Mouse (Mus musculus) lung, postnatal 0 days (tissue): ENCODE results near the gene Tagap1. TPM values are rescaled to one million over a fixed set of nuclear protein-coding genes. Genes with fewer than 3 reads are reported as not detected.
"Not testable (repeated sequence)": the region's sequence is repeated elsewhere in the genome, so short reads cannot be mapped to it uniquely, and the experiment has no call there.

ENCODE experiments used
- ATAC-seq: fragments of 200-750 bp; cut with Nextera tagmentation; 2 replicates; pipeline ENCODE4 v1.8.0; 2017; ENCODE audit warnings: moderate library complexity
- DNase-seq: peaks from one replicate; pipeline ENCODE4 v3.0.0-alpha.2; 2016; ENCODE audit warnings: low spot score
- H3K27ac ChIP-seq: fragments of 300-500 bp; sonication (generic); 2 replicates; pipeline ENCODE4 v1.5.1; 2014; ENCODE audit warnings: antibody characterized with exemption, mild to moderate bottlenecking, low read length, mixed read lengths
- H3K27me3 ChIP-seq: fragments of 300-500 bp; sonication (generic); replicated peaks from 2 replicates; pipeline ENCODE4 v1.6.1; 2014; ENCODE audit warnings: low read length, mixed read lengths; ENCODE audit not compliant: insufficient read depth
- H3K36me3 ChIP-seq: fragments of 300-500 bp; sonication (generic); 2 replicates; pipeline ENCODE4 v1.6.1; 2014; ENCODE audit warnings: low read length, mixed read lengths; ENCODE audit not compliant: insufficient read depth
- H3K4me1 ChIP-seq: fragments of 300-500 bp; sonication (generic); 2 replicates; pipeline ENCODE4 v1.6.1; 2014; ENCODE audit warnings: antibody characterized with exemption, low read depth, low read length, mixed read lengths; ENCODE audit not compliant: insufficient read depth
- H3K4me2 ChIP-seq: fragments of 300-500 bp; sonication (generic); replicated peaks from 2 replicates; pipeline ENCODE4 v1.6.1; 2014; ENCODE audit warnings: low read depth, mild to moderate bottlenecking, low read length, moderate library complexity, mixed read lengths
- H3K4me3 ChIP-seq: fragments of 300-500 bp; sonication (generic); 2 replicates; pipeline ENCODE4 v1.5.1; 2014; ENCODE audit warnings: low read depth, low read length
- H3K9ac ChIP-seq: fragments of 300-500 bp; sonication (generic); replicated peaks from 2 replicates; pipeline ENCODE4 v1.6.1; 2014; ENCODE audit warnings: low read depth, mild to moderate bottlenecking
- H3K9me3 ChIP-seq: fragments of 300-500 bp; sonication (generic); 2 replicates; pipeline ENCODE4 v1.6.1; 2016; ENCODE audit warnings: low read length, mixed read lengths
- WGBS: fragments of 180-500 bp; shearing (Covaris S2); extraction: QIAGEN DNeasy Blood & Tissue Kit; methylation state at CpG from one replicate; pipeline ENCODE4 v1.1.7; 2014; 5-methylcytosine and 5-hydroxymethylcytosine counted together
- polyA plus RNA-seq: library from polyadenylated mRNA; unstranded; fragments of >200 nt; fragmentation: Nextera tagmentation; extraction: Ambion mirVana; gene quantifications from 2 replicates; pipeline ENCODE4 v1.2.1, GENCODE M21; 2015

Tagap1 gene
- polyA plus RNA-seq, 1 experiment from 2014 or later = 22.1 TPM

DNA sequence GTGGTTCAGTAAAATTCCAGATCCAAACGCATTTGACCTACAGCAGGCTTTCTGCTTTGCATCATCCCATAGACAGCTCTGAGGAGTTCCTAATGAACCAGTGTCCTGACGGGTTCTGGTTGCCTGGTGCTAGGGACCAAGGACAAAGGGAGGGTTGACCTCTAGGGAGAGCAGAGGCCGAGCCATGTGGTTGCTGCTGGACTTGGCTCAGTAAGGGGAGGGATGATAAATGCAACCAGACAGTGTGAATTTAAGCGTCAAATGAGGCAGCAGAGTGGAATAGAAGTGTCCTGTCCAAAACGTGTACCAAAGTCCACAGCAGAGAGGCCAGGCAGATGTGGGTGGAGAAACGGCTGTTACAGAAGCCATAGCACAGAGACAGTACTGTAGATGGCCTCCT, 34.5 kb upstream of the Tagap1 start:
- WGBS = no CpG with 5 or more reads among the region's 6 CpGs
- H3K27ac ChIP-seq, DNase-seq, H3K4me2 ChIP-seq, H3K36me3 ChIP-seq, H3K9me3 ChIP-seq, H3K9ac ChIP-seq, ATAC-seq, H3K4me1 ChIP-seq, H3K4me3 ChIP-seq, H3K27me3 ChIP-seq: not testable (repeated sequence)

DNA sequence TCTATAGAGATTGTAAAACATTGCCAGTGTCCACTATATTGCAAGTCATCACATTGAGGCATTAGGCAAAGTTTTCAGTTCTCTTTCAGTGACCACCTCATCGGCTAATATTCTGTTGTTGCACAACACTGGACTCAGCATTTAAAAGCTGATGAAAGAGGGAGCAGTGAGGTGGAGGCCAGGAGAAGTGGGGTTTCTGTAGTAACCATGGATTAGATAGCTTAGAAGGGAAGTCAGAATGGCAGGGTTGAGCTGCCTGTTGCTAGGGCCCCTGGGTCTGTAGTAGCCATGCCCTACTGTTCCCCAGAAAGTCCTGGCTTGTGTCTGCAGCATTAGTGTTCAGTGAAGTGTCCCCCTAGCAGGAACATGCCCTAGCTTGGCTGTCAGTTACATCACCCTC, 25.2 kb upstream of the Tagap1 start:
- H3K4me1 ChIP-seq, H3K27ac ChIP-seq, H3K9me3 ChIP-seq, H3K4me3 ChIP-seq, H3K9ac ChIP-seq, DNase-seq, H3K4me2 ChIP-seq, H3K36me3 ChIP-seq, H3K27me3 ChIP-seq, ATAC-seq: not testable (repeated sequence)
- 83% methylated on average over 1 of the region's 1 CpGs for WGBS

DNA sequence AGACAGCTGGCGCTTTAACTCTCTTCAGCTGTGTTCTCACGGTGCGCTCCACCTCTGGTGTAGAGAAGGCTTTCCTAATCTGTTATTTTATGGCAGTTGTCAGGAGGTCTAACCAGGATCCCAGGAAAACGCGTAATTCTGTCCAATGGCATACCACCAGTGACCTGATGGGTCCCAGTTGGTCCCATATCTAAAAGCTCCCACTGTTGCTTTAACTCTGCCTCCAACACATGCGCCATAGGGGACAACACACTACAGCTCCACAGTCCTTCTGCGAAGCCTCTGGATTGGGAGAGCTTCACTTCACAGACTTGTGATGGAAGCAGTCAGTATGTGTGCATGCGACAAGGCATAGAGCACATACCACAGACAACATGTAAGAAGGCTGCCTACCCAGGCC, 19.2 kb upstream of the Tagap1 start:
- WGBS = 96% methylated on average over 5 of the region's 8 CpGs
- DNase-seq, H3K4me1 ChIP-seq, H3K36me3 ChIP-seq, H3K9ac ChIP-seq, H3K4me2 ChIP-seq, ATAC-seq, H3K9me3 ChIP-seq, H3K4me3 ChIP-seq, H3K27ac ChIP-seq, H3K27me3 ChIP-seq: not testable (repeated sequence)

DNA sequence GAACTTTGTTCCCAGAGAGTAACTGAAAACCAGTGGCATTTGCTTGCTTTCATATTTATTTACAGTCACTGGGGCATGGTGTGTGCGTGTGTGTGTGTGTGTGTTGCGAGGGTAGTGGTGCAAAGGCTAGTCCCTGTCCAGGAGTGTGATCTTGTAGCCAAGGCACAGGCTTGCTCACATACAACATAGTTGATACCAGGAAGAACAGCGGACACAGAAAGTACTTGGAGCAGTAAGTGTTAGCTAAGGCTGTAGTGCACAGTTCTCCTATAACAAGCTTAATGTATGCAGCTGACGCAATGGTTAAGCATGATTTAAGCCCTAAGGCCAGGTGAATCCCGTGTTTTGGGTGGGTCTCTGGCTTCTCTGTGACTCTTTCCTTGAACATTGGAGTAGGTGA, 18.4 kb upstream of the Tagap1 start:
- Histone ChIP-seq H3K4me2 (peak overlapping the region; percentile 55), H3K4me3 (peak overlapping the region; percentile 45)
- not testable (repeated sequence) for H3K4me1 ChIP-seq, H3K27ac ChIP-seq, H3K36me3 ChIP-seq, H3K9me3 ChIP-seq, H3K27me3 ChIP-seq, H3K9ac ChIP-seq
- 8% methylated on average over 4 of the region's 5 CpGs for WGBS
- ATAC-seq (peak; percentile 4; the same call in 1 of the 2 replicates), DNase-seq (peak; percentile 13)

DNA sequence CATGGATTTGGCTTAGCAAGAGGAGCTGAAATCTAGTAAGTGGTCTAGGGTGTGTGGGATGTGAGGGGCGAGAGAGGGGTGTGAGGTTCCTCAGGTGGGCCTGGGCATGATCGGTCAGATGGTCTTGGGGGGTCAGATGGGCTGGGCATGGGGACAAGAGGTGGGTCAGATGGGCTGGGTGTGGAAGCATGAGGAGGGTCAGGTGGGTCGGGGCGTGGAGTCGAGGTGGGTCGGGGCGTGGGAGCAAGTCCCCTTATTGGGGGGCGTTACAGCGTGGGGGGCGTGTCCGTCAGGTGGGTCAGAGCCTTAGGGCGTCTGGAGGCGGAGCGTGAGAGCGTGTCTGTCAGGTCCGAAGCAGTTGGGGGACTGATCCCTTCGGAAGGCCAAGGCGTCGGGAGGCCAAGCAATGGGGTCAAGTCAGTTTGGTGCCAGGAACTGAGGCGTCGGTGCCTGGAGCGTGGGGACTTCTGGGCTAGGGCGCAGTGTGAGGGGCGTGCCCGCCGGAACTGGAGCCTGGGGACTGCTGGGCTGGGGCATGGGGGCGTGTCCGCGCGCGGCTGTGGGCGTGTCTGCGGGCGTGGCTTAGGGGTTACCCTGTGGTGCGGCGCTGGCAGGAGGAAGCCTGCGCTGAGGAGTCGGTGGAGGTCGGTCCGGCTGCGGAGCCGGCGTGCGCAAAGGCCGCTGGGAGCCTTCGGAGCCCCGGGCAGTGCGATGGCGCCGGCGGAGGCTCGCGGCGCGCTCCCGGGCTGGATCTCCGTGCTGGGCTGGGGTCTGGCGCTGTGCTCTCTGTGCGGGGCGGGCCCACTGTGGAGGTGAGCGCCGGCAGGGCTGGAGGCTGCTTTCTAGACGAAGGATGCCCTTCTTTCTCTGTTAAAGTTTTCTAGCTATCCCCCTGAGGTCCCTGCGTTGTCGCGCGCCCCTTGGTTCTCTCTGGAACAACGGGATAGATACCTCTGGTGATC, 17.6 kb upstream of the Tagap1 start, which contains the start of gene Gm49721:
Gm49721 (plus strand) TSS at position 618 of the 962 bp plus-strand sequence.
- not testable (repeated sequence) for H3K9me3 ChIP-seq, H3K27me3 ChIP-seq, H3K4me1 ChIP-seq, H3K27ac ChIP-seq, H3K36me3 ChIP-seq
- 2% methylated on average over 20 of the region's 68 CpGs for WGBS
- H3K4me2 ChIP-seq = peak within 1 kb of the TSS; percentile 55
- ATAC-seq (peak; percentile 98), DNase-seq (peak; percentile 23)
- peak within 1 kb of the TSS; percentile 39; the same call in 1 of the 2 replicates for H3K9ac ChIP-seq
- peak within 1 kb of the TSS; percentile 45 for H3K4me3 ChIP-seq

DNA sequence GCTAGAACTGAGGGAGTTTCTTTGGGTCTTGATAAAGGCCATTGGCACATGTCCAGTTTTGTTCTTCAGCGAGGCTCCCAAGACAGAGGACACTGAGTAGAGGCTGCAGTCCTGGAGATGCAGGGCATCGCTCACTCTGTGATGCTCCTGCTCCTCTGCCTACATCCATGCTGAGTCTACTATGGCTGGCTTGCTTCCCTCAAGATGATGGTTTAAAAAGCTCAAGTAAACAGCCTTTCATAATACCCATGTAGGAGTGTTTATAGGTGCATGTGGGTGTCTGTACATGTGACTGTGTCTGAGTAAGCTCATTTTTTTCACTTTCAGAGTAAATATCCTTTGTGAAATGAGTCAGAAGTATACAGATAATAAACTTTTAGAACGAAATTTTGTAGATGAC, 14.0 kb upstream of the Tagap1 start:
- not testable (repeated sequence) for H3K36me3 ChIP-seq, H3K9me3 ChIP-seq, H3K4me2 ChIP-seq, ATAC-seq, H3K9ac ChIP-seq, H3K4me3 ChIP-seq, H3K4me1 ChIP-seq, DNase-seq, H3K27ac ChIP-seq, H3K27me3 ChIP-seq
- 55% methylated on average over 2 of the region's 3 CpGs for WGBS

DNA sequence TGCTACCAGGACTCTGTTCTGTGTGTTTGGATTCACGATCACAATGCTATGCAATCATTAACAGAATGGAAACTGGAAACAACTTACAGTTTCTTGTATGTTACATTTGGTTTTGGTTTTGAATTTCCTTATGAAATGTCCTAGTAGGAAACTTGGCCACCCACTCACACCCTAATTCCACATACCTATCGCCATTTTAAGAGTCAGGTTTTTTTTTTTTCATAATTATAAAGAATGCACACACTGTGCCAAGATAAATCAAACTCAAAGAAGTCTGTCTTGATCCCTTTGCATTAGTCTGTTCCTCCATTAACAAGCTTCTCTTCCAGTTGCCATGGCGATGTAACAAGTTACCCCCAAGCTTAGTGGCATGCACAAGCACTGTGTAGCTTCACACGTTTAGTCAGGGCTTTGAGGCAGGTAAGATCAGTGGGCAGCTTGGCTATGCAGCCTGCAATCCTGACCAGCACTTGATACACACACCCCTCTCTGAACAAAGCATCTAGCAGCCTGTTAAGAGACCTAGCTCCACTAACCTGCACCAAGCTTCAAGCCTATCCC, 12.0 kb upstream of the Tagap1 start:
- H3K9ac ChIP-seq, H3K27me3 ChIP-seq, H3K4me1 ChIP-seq, H3K36me3 ChIP-seq, H3K9me3 ChIP-seq, H3K27ac ChIP-seq, H3K4me2 ChIP-seq, H3K4me3 ChIP-seq: not testable (repeated sequence)
- ATAC-seq = peak; percentile 68
- peak; percentile 60 for DNase-seq
- 45% methylated on average over 3 of the region's 4 CpGs for WGBS

DNA sequence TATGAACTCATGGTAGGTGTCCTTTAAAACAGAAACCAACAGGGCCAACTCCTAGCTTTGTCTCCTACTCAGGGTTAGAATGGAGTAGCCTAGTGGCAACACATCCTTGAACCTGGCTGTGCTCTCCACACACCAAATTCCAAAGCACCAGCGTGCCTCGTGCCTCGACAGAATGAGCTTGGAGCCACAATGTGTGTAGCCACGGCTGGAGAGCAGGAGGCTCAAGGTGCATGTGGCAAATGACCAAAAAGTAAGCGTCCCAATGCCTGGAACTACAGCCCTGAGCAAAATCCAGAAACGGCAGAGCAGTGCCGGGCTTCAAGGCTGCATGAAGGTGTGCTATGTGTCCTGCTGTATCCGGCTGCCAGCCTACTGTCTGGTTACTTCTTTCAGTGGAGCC, 10.3 kb upstream of the Tagap1 start:
- ATAC-seq = not testable (repeated sequence)
- 69% methylated on average over 8 of the region's 8 CpGs for WGBS

DNA sequence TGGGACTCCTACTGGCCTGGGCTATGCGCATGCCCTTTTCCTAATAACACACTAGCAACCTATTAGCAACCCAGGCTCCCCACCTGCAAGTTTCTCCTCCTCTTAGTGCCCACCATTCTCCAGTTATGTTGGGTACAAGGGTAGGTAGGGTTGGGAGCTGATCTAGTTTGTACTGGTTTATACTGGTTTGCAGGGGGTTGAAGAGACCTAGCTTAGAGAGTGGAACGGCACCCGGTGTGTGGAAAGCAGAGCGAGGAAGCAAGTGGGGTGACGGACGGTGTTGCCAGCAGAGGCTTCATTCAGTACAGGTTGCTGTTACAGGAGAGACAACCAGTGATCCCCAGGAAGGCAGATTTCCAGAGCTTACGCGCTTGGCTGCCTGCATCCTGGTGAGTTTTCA, 9.4 kb upstream of the Tagap1 start, which contains the start of gene Rnaset2b:
Rnaset2b (plus strand) TSS at position 301 of the 400 bp plus-strand sequence.
- ATAC-seq, DNase-seq, H3K4me3 ChIP-seq, H3K9me3 ChIP-seq, H3K27ac ChIP-seq, H3K36me3 ChIP-seq, H3K4me1 ChIP-seq, H3K27me3 ChIP-seq, H3K4me2 ChIP-seq, H3K9ac ChIP-seq: not testable (repeated sequence)
- no CpG with 5 or more reads among the region's 8 CpGs for WGBS

More for the DNA sequence above, 10.3 kb upstream of the Tagap1 start:
- not testable (repeated sequence) for H3K4me2 ChIP-seq, H3K27me3 ChIP-seq, DNase-seq, H3K9ac ChIP-seq, H3K4me3 ChIP-seq, H3K9me3 ChIP-seq, H3K27ac ChIP-seq, H3K36me3 ChIP-seq, H3K4me1 ChIP-seq
